ENCODE assay signal across 15 mouse cellular contexts in genomic region chr3:141804133-141804532, GRCm38 (mm10).
"Had no signal": no experiment of that assay in that cellular context is flagged by ENCODE, and none has a peak within 500 bp of the region (broad histone marks: within the 10 kb centered on the region; RNA-seq: fewer than 3 reads in every experiment).

No protein-coding gene starts in this region.

- H3K9ac ChIP-seq: liver, embryonic 12.5 days; liver, embryonic 14.5 days; lung, embryonic 15.5 days; midbrain, embryonic 12.5 days; neural tube, embryonic 12.5 days had no signal

- H3K4me3 ChIP-seq: liver, embryonic 12.5 days; lung, embryonic 15.5 days; midbrain, embryonic 10.5 days; midbrain, embryonic 12.5 days; myocyte; neural tube, embryonic 12.5 days had no signal

- H3K4me2 ChIP-seq: liver, embryonic 12.5 days; lung, embryonic 15.5 days; midbrain, embryonic 12.5 days; neural tube, embryonic 12.5 days had no signal

- H3K4me1 ChIP-seq: liver, embryonic 12.5 days; midbrain, embryonic 10.5 days; midbrain, embryonic 12.5 days; neural tube, embryonic 12.5 days had no signal

- H3K27ac ChIP-seq: liver, embryonic 12.5 days; liver, embryonic 14.5 days; lung, embryonic 15.5 days; midbrain, embryonic 10.5 days; midbrain, embryonic 12.5 days; neural tube, embryonic 12.5 days had no signal

- DNase-seq: lung, adult 18-20 months; lung, postnatal 4 days; midbrain, embryonic 14.5 days; right cerebral cortex, postnatal 14 days; thymus, adult 18-20 months; thymus, postnatal 14 days; thymus, postnatal 36 days had no signal

- H3K36me3 ChIP-seq: liver, embryonic 12.5 days; midbrain, embryonic 12.5 days; neural tube, embryonic 12.5 days had no signal

- ATAC-seq: liver, embryonic 12.5 days; midbrain, embryonic 16.5 days had no signal

- H3K9me3 ChIP-seq: liver, embryonic 12.5 days; lung, embryonic 15.5 days; midbrain, embryonic 10.5 days; midbrain, embryonic 12.5 days; neural tube, embryonic 12.5 days had no signal

- H3K27me3 ChIP-seq: liver, embryonic 12.5 days; lung, embryonic 15.5 days; midbrain, embryonic 12.5 days; neural tube, embryonic 12.5 days had no signal
